Mouse (Mus musculus): Measurements from ENCODE around the gene Gpr88. TPM values are rescaled to one million over a fixed set of nuclear protein-coding genes. Genes with fewer than 3 reads are reported as not detected.

Gene Gpr88
- total RNA-seq (2014; fragmentation: Nextera tagmentation) (not detected in 2 replicates), total RNA-seq (2017) (0.16 TPM in 1 of 2 replicates, not detected in the other), polyA plus RNA-seq (2012) (not detected in 2 replicates)

GRCm38 (mm10) chr3:116253077-116253531 lies at the start of gene Gpr88:
Gpr88 (minus strand) TSS chr3:116253503.
- H3K9me3 ChIP-seq (replicated peaks): no peaks in the 10 kb centered on the region
- ATAC-seq (ENCODE audit: extremely low read depth, insufficient number of reproducible peaks, low FRiP score, poor library complexity, severe bottlenecking): no peak
- no peaks in the 10 kb centered on the region; the same call in 1 of the 2 replicates for H3K27me3 ChIP-seq (ENCODE audit: insufficient read depth, low read length)
- H3K4me1 ChIP-seq (ENCODE audit: insufficient read depth, low read depth, low read length): no peaks in the 10 kb centered on the region
- no peaks in the 10 kb centered on the region for H3K36me3 ChIP-seq (replicated peaks)
- TF ChIP-seq POLR2AphosphoS5 (IDR thresholded peaks at IDR 0.05; ENCODE audit: insufficient replicate concordance, low read depth, low read length) (no peak), GATA1 (IDR thresholded peaks at IDR 0.05; ENCODE audit: borderline replicate concordance, low read length) (no peak)
- no peak within 1 kb of the TSS for H3K4me3 ChIP-seq (ENCODE audit: low read depth, low read length)
- DNase-seq (ENCODE audit: low spot score): no peak

- TF ChIP-seq GATA1 (IDR thresholded peaks at IDR 0.05; ENCODE audit: borderline replicate concordance, low read length): no peak
- no peak for TF ChIP-seq TAL1 (conservative IDR thresholded peaks at IDR 0.05; ENCODE audit: low read depth, low read length)
- TF ChIP-seq GATA2 (IDR thresholded peaks at IDR 0.05; ENCODE audit: borderline replicate concordance, low read depth, low read length): no peak
- no peak for TF ChIP-seq POLR2AphosphoS5 (IDR thresholded peaks at IDR 0.05; ENCODE audit: insufficient replicate concordance, low read depth, low read length)
- TF ChIP-seq CTCF (IDR thresholded peaks at IDR 0.05; ENCODE audit: low read depth, low read length): no peak
- Histone ChIP-seq H3K4me3 (ENCODE audit: low read depth, low read length) (no peak overlapping the region), H3K9me3 (replicated peaks) (no peaks in the 10 kb centered on the region), H3K36me3 (replicated peaks) (peaks cover 51% of the 10 kb centered on the region), H3K4me1 (ENCODE audit: insufficient read depth, low read depth, low read length) (no peaks in the 10 kb centered on the region), H3K27me3 (ENCODE audit: insufficient read depth, low read length) (no peaks in the 10 kb centered on the region)
- no peak for ATAC-seq (ENCODE audit: extremely low read depth, insufficient number of reproducible peaks, low FRiP score, poor library complexity, severe bottlenecking)
- no peak for DNase-seq (ENCODE audit: low spot score)
These were observed 49.3 kb upstream of the Gpr88 start for GRCm38 (mm10) chr3:116302581-116302980.

GRCm38 (mm10) chr3:116301754-116302153 lies 48.5 kb upstream of the Gpr88 start:
- Histone ChIP-seq H3K36me3 (replicated peaks) (peaks cover 49% of the 10 kb centered on the region), H3K27me3 (ENCODE audit: insufficient read depth, low read length) (no peaks in the 10 kb centered on the region), H3K9me3 (replicated peaks) (no peaks in the 10 kb centered on the region), H3K4me3 (ENCODE audit: low read depth, low read length) (no peak overlapping the region), H3K4me1 (ENCODE audit: insufficient read depth, low read depth, low read length) (no peaks in the 10 kb centered on the region)
- DNase-seq (ENCODE audit: low spot score) (no peak), ATAC-seq (ENCODE audit: extremely low read depth, insufficient number of reproducible peaks, low FRiP score, poor library complexity, severe bottlenecking) (no peak)
- no peak for TF ChIP-seq GATA2 (IDR thresholded peaks at IDR 0.05; ENCODE audit: borderline replicate concordance, low read depth, low read length)
- TF ChIP-seq POLR2AphosphoS5 (IDR thresholded peaks at IDR 0.05; ENCODE audit: insufficient replicate concordance, low read depth, low read length): no peak
- TF ChIP-seq CTCF (IDR thresholded peaks at IDR 0.05; ENCODE audit: low read depth, low read length): no peak
- TF ChIP-seq TAL1 (conservative IDR thresholded peaks at IDR 0.05; ENCODE audit: low read depth, low read length): no peak
- TF ChIP-seq GATA1 (IDR thresholded peaks at IDR 0.05; ENCODE audit: borderline replicate concordance, low read length): no peak

GRCm38 (mm10) chr3:116298727-116299126 lies 45.4 kb upstream of the Gpr88 start:
- no peak overlapping the region for H3K4me3 ChIP-seq (ENCODE audit: low read depth, low read length)
- no peaks in the 10 kb centered on the region for H3K9me3 ChIP-seq (replicated peaks)
- H3K27me3 ChIP-seq (ENCODE audit: insufficient read depth, low read length): no peaks in the 10 kb centered on the region
- H3K4me1 ChIP-seq (ENCODE audit: insufficient read depth, low read depth, low read length): no peaks in the 10 kb centered on the region
- no peak for DNase-seq (ENCODE audit: low spot score)
- ATAC-seq (ENCODE audit: extremely low read depth, insufficient number of reproducible peaks, low FRiP score, poor library complexity, severe bottlenecking): no peak
- TF ChIP-seq TAL1 (conservative IDR thresholded peaks at IDR 0.05; ENCODE audit: low read depth, low read length): no peak
- no peak for TF ChIP-seq CTCF (IDR thresholded peaks at IDR 0.05; ENCODE audit: low read depth, low read length)
- no peak for TF ChIP-seq GATA1 (IDR thresholded peaks at IDR 0.05; ENCODE audit: borderline replicate concordance, low read length)
- no peak for TF ChIP-seq POLR2AphosphoS5 (IDR thresholded peaks at IDR 0.05; ENCODE audit: insufficient replicate concordance, low read depth, low read length)
- no peak for TF ChIP-seq GATA2 (IDR thresholded peaks at IDR 0.05; ENCODE audit: borderline replicate concordance, low read depth, low read length)
- H3K36me3 ChIP-seq (replicated peaks): peaks cover 46% of the 10 kb centered on the region

GRCm38 (mm10) chr3:116298003-116298402 lies 44.7 kb upstream of the Gpr88 start:
- ATAC-seq (ENCODE audit: extremely low read depth, insufficient number of reproducible peaks, low FRiP score, poor library complexity, severe bottlenecking): no peak
- DNase-seq (ENCODE audit: low spot score): no peak
- Histone ChIP-seq H3K36me3 (replicated peaks) (peaks cover 50% of the 10 kb centered on the region), H3K4me1 (ENCODE audit: insufficient read depth, low read depth, low read length) (no peaks in the 10 kb centered on the region), H3K9me3 (replicated peaks) (no peaks in the 10 kb centered on the region), H3K4me3 (ENCODE audit: low read depth, low read length) (no peak overlapping the region), H3K27me3 (ENCODE audit: insufficient read depth, low read length) (no peaks in the 10 kb centered on the region)
- TF ChIP-seq POLR2AphosphoS5 (IDR thresholded peaks at IDR 0.05; ENCODE audit: insufficient replicate concordance, low read depth, low read length) (no peak), TAL1 (conservative IDR thresholded peaks at IDR 0.05; ENCODE audit: low read depth, low read length) (no peak), GATA1 (IDR thresholded peaks at IDR 0.05; ENCODE audit: borderline replicate concordance, low read length) (no peak)

GRCm38 (mm10) chr3:116297170-116297569 lies 43.9 kb upstream of the Gpr88 start:
- ATAC-seq (ENCODE audit: extremely low read depth, insufficient number of reproducible peaks, low FRiP score, poor library complexity, severe bottlenecking): no peak
- no peaks in the 10 kb centered on the region for H3K4me1 ChIP-seq (ENCODE audit: insufficient read depth, low read depth, low read length)
- no peaks in the 10 kb centered on the region for H3K9me3 ChIP-seq (replicated peaks)
- peaks cover 52% of the 10 kb centered on the region for H3K36me3 ChIP-seq (replicated peaks)
- no peak overlapping the region for H3K4me3 ChIP-seq (ENCODE audit: low read depth, low read length)
- H3K27me3 ChIP-seq (ENCODE audit: insufficient read depth, low read length): no peaks in the 10 kb centered on the region
- DNase-seq (ENCODE audit: low spot score): no peak
- TF ChIP-seq POLR2AphosphoS5 (IDR thresholded peaks at IDR 0.05; ENCODE audit: insufficient replicate concordance, low read depth, low read length) (no peak), GATA1 (IDR thresholded peaks at IDR 0.05; ENCODE audit: borderline replicate concordance, low read length) (no peak), TAL1 (conservative IDR thresholded peaks at IDR 0.05; ENCODE audit: low read depth, low read length) (no peak), CTCF (IDR thresholded peaks at IDR 0.05; ENCODE audit: low read depth, low read length) (no peak), GATA2 (IDR thresholded peaks at IDR 0.05; ENCODE audit: borderline replicate concordance, low read depth, low read length) (no peak)

Measured in G1E (cell line).